Comparison of ENCODE assay signal across 17 mouse cellular contexts in the genomic region with DNA sequence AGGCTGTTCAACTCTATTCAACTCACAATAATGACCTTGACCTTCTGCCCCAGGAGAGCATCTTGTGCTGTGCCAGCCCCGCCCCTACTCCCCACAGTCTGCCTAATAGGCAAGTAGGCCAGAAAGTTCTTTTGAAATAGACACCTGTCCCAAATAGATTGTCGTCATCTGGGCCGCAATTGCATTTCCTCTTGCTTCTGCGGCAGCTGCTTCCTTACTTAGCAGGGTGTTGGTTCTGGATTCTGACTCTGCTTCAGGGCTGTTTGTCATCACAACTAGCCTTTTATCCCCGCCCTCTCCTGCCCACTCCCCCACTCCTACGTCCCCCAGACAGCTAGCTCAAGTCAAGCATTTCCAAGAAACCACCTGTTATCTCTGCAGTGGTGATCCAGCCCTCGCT.
DNase-seq lines count a peak whose midpoint lies in the region; ATAC-seq and TF ChIP-seq lines count a peak whose summit lies in the region.
"Had no signal": no experiment of that assay in that cellular context is flagged by ENCODE, and none has a peak within 500 bp of the region (broad histone marks: within the 10 kb centered on the region; RNA-seq: fewer than 3 reads in every experiment).

No protein-coding gene starts in this region.

- no peak overlapping the region for H3K9ac ChIP-seq in kidney, postnatal 0 days (ENCODE audit: low read depth, low read length)
- H3K9ac ChIP-seq in hindbrain, embryonic 15.5 days: no peak overlapping the region
- no peak overlapping the region for H3K9ac ChIP-seq in neural tube, embryonic 13.5 days
- no peak overlapping the region for H3K9ac ChIP-seq in forebrain, embryonic 16.5 days (replicated peaks; ENCODE audit: low read depth, low read length)
- H3K9ac ChIP-seq: heart, embryonic 12.5 days; limb, embryonic 15.5 days had no signal

- H3K4me1 ChIP-seq in kidney, postnatal 0 days (replicated peaks; ENCODE audit: insufficient read depth, low read length): no peaks in the 10 kb centered on the region
- peaks cover 6% of the 10 kb centered on the region; the same call in 1 of the 2 replicates for H3K4me1 ChIP-seq in hindbrain, embryonic 15.5 days (replicated peaks)
- H3K4me1 ChIP-seq in neural tube, embryonic 13.5 days (replicated peaks): peaks cover 11% of the 10 kb centered on the region
- no peaks in the 10 kb centered on the region for H3K4me1 ChIP-seq in forebrain, embryonic 16.5 days (replicated peaks; ENCODE audit: control insufficient read depth, insufficient read depth, low read length)
- H3K4me1 ChIP-seq: heart, embryonic 12.5 days; limb, embryonic 15.5 days had no signal

- peak; percentile 14 for DNase-seq in embryo, embryonic 10 days (ENCODE audit: low spot score)
- no peak for DNase-seq in embryo, embryonic 9.5 days (ENCODE audit: extremely low spot score)
- DNase-seq in kidney, postnatal 0 days (ENCODE audit: low spot score): peak; percentile 15
- no peak for DNase-seq in kidney, postnatal 14 days
- DNase-seq: cerebellum, adult 11-12 months; kidney, adult 8-10 months; layer of hippocampus, adult 9-11 months; lung, adult 18-20 months; lung, postnatal 36 days; thymus, postnatal 36 days had no signal

- no peaks in the 10 kb centered on the region for H3K36me3 ChIP-seq in kidney, postnatal 0 days (ENCODE audit: insufficient read depth, low read length)
- H3K36me3 ChIP-seq in hindbrain, embryonic 15.5 days: no peaks in the 10 kb centered on the region
- H3K36me3 ChIP-seq in neural tube, embryonic 13.5 days: no peaks in the 10 kb centered on the region
- H3K36me3 ChIP-seq in forebrain, embryonic 16.5 days (ENCODE audit: control insufficient read depth, insufficient read depth): no peaks in the 10 kb centered on the region
- H3K36me3 ChIP-seq: heart, embryonic 12.5 days; limb, embryonic 15.5 days had no signal

- no peak for ATAC-seq in kidney, postnatal 0 days (replicated peaks; ENCODE audit: low FRiP score, low read depth)
- no peak for ATAC-seq in hindbrain, embryonic 15.5 days (ENCODE audit: low FRiP score, low read depth)
- no peak for ATAC-seq in neural tube, embryonic 13.5 days (ENCODE audit: low read depth)
- no peak for ATAC-seq in megakaryocyte-erythroid progenitor cell, adult 5-6 weeks (replicated peaks; ENCODE audit: low FRiP score, low TSS enrichment, poor library complexity, severe bottlenecking)
- no peak for ATAC-seq in forebrain, embryonic 16.5 days
- ATAC-seq: Patski had no signal

- TF ChIP-seq CTCF in kidney, postnatal 0 days (IDR thresholded peaks at IDR 0.05; ENCODE audit: low read depth): no peak

- H3K4me2 ChIP-seq in kidney, postnatal 0 days (ENCODE audit: low read length): no peak overlapping the region
- peak overlapping the region; percentile 28 for H3K4me2 ChIP-seq in hindbrain, embryonic 15.5 days
- peak overlapping the region; percentile 18; the same call in 1 of the 2 replicates for H3K4me2 ChIP-seq in neural tube, embryonic 13.5 days
- H3K4me2 ChIP-seq in forebrain, embryonic 16.5 days (ENCODE audit: low read length): no peak overlapping the region
- H3K4me2 ChIP-seq: heart, embryonic 12.5 days; limb, embryonic 15.5 days had no signal

- no peaks in the 10 kb centered on the region for H3K27me3 ChIP-seq in kidney, postnatal 0 days (ENCODE audit: insufficient read depth, low read length)
- H3K27me3 ChIP-seq in hindbrain, embryonic 15.5 days: no peaks in the 10 kb centered on the region
- peaks cover 12% of the 10 kb centered on the region; the same call in 1 of the 2 replicates for H3K27me3 ChIP-seq in neural tube, embryonic 13.5 days
- H3K27me3 ChIP-seq in forebrain, embryonic 16.5 days (replicated peaks; ENCODE audit: control insufficient read depth, insufficient read depth, low read length): no peaks in the 10 kb centered on the region
- H3K27me3 ChIP-seq: heart, embryonic 12.5 days; limb, embryonic 15.5 days had no signal

- no peak overlapping the region for H3K4me3 ChIP-seq in kidney, postnatal 0 days (replicated peaks; ENCODE audit: low read depth, low read length)
- no peak overlapping the region for H3K4me3 ChIP-seq in hindbrain, embryonic 15.5 days
- H3K4me3 ChIP-seq in neural tube, embryonic 13.5 days: no peak overlapping the region
- no peak overlapping the region for H3K4me3 ChIP-seq in forebrain, embryonic 16.5 days (replicated peaks; ENCODE audit: low read length)
- H3K4me3 ChIP-seq: heart, embryonic 12.5 days; limb, embryonic 15.5 days had no signal

- H3K9me3 ChIP-seq in kidney, postnatal 0 days (replicated peaks; ENCODE audit: low read length): no peaks in the 10 kb centered on the region
- H3K9me3 ChIP-seq in hindbrain, embryonic 15.5 days: no peaks in the 10 kb centered on the region
- H3K9me3 ChIP-seq in neural tube, embryonic 13.5 days: no peaks in the 10 kb centered on the region
- H3K9me3 ChIP-seq in forebrain, embryonic 16.5 days (ENCODE audit: control insufficient read depth, low read length): no peaks in the 10 kb centered on the region
- H3K9me3 ChIP-seq: heart, embryonic 12.5 days; limb, embryonic 15.5 days had no signal

- H3K27ac ChIP-seq in kidney, postnatal 0 days: no peak overlapping the region
- no peak overlapping the region for H3K27ac ChIP-seq in hindbrain, embryonic 15.5 days (replicated peaks)
- H3K27ac ChIP-seq in neural tube, embryonic 13.5 days (replicated peaks): no peak overlapping the region
- H3K27ac ChIP-seq in forebrain, embryonic 16.5 days (ENCODE audit: low read length): no peak overlapping the region
- H3K27ac ChIP-seq: limb, embryonic 15.5 days had no signal

- 48% methylated on average over 7 of the region's 7 CpGs for WGBS in kidney, postnatal 0 days
- WGBS in hindbrain, embryonic 15.5 days: 36% methylated on average over 7 of the region's 7 CpGs
- 29% methylated on average over 7 of the region's 7 CpGs for WGBS in neural tube, embryonic 13.5 days
- 65% methylated on average over 7 of the region's 7 CpGs for WGBS in forebrain, embryonic 16.5 days

Comparison
In these comparisons a context has a peak if more than half of its experiments do, and no peak if none do; other contexts are left out.
1. DNase-seq: peak in embryo, embryonic 10 days (single experiment) and kidney, postnatal 0 days (single experiment); none in embryo, embryonic 9.5 days (single experiment) and kidney, postnatal 14 days (single experiment).
2. H3K4me2 ChIP-seq: peak in hindbrain, embryonic 15.5 days (single experiment) and neural tube, embryonic 13.5 days (single experiment); none in kidney, postnatal 0 days (single experiment) and forebrain, embryonic 16.5 days (single experiment).